19 mouse cellular contexts compared by ENCODE assay signal in genomic region chr13:69639251-69639650, GRCm38 (mm10).
"Had no signal": no experiment of that assay in that cellular context is flagged by ENCODE, and none has a peak within 500 bp of the region (broad histone marks: within the 10 kb centered on the region; RNA-seq: fewer than 3 reads in every experiment).

No protein-coding gene starts in this region.

- H3K4me3 ChIP-seq: liver, embryonic 15.5 days; lung, embryonic 15.5 days; megakaryocyte, embryonic 14.5 days; midbrain, embryonic 13.5 days; midbrain, embryonic 15.5 days; neural tube, embryonic 12.5 days; stomach, embryonic 15.5 days had no signal

- H3K27ac ChIP-seq: liver, embryonic 15.5 days; lung, embryonic 15.5 days; macrophage; midbrain, embryonic 13.5 days; midbrain, embryonic 15.5 days; neural tube, embryonic 12.5 days; stomach, embryonic 15.5 days; stomach, postnatal 0 days had no signal

- H3K4me2 ChIP-seq: liver, embryonic 15.5 days; lung, embryonic 15.5 days; midbrain, embryonic 11.5 days; midbrain, embryonic 13.5 days; midbrain, embryonic 15.5 days; neural tube, embryonic 12.5 days; stomach, embryonic 15.5 days had no signal

- H3K9me3 ChIP-seq: liver, embryonic 15.5 days; lung, embryonic 15.5 days; megakaryocyte, embryonic 14.5 days; midbrain, embryonic 13.5 days; midbrain, embryonic 15.5 days; neural tube, embryonic 12.5 days; stomach, embryonic 15.5 days had no signal

- H3K9ac ChIP-seq: liver, embryonic 15.5 days; liver, postnatal 0 days; lung, embryonic 15.5 days; midbrain, embryonic 13.5 days; midbrain, embryonic 15.5 days; neural tube, embryonic 12.5 days; stomach, embryonic 15.5 days had no signal

- H3K27me3 ChIP-seq: liver, embryonic 15.5 days; lung, embryonic 15.5 days; megakaryocyte, embryonic 14.5 days; midbrain, embryonic 13.5 days; midbrain, embryonic 15.5 days; neural tube, embryonic 12.5 days; stomach, embryonic 15.5 days had no signal

- DNase-seq: liver, postnatal 0 days; lung, adult 2 months; lung, postnatal 14 days; lung, postnatal 36 days; right cerebral cortex, postnatal 14 days; thymus, adult 2 months; thymus, postnatal 25 days; thymus, postnatal 4 days had no signal

- H3K4me1 ChIP-seq: lung, embryonic 15.5 days; midbrain, embryonic 13.5 days; midbrain, embryonic 15.5 days; neural tube, embryonic 12.5 days; stomach, embryonic 15.5 days had no signal

- ATAC-seq: liver, postnatal 0 days; lung, postnatal 0 days; midbrain, embryonic 13.5 days; midbrain, embryonic 15.5 days had no signal
